Mouse (Mus musculus) 416B (cell line): ENCODE data around the gene Serinc5.

ENCODE experiments used
- DNase-seq: peaks from one replicate; pipeline ENCODE4 v3.0.0; 2011; ENCODE audit warnings: low read depth

Serinc5 gene

DNA sequence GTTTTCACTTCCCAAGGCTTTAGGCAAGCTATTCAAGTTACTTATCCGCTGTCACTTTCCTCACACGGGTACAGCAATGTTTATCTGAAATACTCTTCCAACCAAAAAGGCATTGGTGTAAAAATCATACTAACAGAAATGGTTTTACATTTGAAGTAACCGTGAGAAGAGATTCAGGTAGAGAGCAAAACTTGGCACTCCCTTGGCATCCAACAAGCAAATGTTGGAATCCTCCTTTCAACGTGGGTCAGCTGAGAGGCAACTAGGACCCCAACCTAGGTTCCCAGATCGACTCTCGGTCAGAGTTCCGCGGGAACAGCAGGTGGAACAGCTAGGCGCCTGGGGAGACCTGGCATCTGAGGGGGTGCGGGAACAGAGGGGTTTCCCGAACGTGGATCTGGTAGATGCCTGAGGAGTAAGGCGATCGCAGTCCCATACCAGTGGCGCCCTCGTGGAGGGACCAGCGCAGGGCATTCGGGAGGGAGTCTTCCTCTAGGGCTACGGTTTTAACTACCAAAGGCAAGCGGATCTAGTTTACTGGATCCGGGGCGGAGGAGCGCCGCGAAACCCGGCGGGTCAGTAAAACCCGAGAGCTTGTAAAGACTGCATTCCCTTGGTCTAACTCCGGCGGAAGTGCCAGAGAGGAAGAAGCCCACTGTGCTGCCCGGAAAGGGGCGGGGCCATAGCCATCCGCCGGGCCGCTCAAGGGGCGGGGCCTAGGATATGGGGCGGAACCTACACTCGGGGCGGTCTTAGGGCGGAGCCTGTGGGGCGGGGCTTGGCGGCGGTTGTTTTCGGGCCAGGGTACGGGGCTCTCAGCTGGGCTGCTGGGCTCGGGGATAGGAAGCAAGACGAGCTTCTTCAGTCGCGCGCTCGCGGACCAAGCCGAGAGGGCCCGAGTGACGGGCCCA, at the start of gene Serinc5:
Gene Serinc5 (plus strand): TSS at position 781 of the 911 bp plus-strand sequence.
- DNase-seq, result no peak

GRCm38 (mm10) chr13:92576072-92576471, 34.8 kb upstream of the Serinc5 start, which contains the start of gene Spz1:
Gene Spz1 (minus strand): TSS chr13:92576172.
- DNase-seq, result no peak

DNA sequence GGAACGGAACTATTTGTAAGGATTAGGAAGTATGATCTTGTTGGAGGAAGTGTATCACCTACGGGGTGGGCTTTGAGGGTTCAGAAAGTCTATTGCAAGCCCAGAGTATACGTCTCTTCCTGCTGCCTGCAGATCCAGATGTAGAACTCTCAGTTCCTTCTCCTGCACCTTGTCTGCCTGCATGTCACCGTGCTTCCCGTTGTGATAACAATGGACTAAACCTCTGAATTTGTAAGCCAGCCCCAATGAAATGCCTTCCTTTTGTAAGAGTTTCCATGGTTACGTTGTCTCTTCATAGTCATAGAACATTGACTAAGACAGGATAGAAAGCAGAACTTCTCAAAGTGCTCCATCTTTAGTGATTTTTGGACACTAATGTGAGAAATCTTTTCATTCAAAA, 34.2 kb upstream of the Serinc5 start:
- peak; percentile 4 for DNase-seq

GRCm38 (mm10) chr13:92578210-92578609, 32.7 kb upstream of the Serinc5 start:
- DNase-seq, result no peak

DNA sequence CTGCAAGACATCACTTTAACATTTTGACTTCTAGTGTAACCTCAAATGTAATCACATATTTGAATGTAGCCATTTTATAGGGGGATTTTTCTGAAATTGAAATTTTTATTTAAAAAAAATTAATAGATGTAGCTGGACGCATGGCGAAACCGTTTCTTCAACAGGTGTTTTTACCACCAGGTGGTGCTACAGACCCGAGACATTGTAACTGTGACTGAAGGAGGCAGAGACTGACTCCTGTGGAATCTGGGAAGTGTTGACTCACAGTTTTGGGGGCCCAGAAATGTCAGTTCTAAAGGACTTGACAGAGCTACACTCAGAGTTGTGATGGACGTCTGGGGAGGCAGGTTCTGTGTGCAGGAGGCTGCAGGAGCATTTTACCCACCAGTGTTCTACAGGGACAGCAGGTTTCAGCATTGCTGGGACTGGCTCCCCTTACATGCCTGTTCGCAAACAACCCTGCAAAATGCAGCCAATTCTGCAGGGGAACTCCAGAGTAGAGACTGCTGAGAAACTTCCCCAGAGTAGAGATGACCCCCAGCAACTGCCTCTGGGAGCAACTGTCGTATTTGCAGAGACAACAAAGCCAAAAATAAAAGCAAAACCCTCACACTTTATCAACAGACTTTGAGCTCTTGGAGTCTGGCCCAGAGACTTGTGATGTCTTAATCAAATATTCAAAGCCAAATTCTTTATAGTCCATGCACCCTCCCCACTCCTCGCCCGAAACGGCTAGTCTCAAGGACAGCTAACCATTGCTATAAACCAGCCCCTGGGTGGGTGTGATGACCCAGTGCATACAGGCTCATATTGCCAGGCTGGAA, 30.5 kb upstream of the Serinc5 start:
- peak; percentile 64 for DNase-seq

- no peak for DNase-seq
Observed at GRCm38 (mm10) chr13:92584094-92584717, 26.7 kb upstream of the Serinc5 start.

DNA sequence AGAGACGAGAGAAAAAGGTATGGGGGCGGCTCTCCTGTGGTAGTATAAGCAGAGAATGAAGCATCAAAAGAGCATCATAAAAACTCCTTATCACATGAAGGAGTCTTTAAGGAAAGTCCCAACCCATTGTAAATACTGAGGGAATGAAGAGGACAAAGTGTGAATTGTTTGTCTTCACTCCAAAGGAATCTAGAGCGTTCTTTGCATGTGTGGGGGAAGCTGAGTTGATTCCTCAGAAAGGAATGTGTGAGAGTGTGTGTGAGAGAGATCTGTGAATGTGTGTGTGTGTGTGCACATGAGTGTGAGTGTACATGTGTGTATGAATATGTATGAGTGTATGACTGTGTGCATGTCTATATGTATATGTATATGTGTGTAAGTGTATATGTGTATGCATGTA, 22.2 kb upstream of the Serinc5 start:
- no peak for DNase-seq

GRCm38 (mm10) chr13:92589255-92589654, 21.6 kb upstream of the Serinc5 start:
- DNase-seq, result no peak

DNA sequence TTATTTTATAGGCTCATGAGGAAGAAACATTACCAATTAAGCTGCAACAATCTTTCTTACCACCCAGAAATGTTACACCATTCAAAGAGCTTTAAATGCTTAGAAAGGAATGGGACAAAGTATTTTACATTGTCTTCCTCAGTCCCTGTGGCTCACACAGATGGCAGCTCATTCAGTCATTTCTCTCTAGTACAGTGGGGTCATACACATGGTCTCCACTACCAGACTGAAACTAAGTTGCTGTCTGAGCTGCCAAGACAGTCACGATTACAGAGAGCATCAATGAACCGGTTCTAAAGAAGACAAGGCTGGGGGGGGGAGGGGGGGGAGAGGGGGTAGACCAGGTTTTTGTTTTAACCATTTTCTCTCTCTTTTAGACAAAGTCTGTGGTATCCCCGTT, 19.7 kb upstream of the Serinc5 start:
- DNase-seq, result no peak

GRCm38 (mm10) chr13:92592268-92592785, 18.6 kb upstream of the Serinc5 start:
- no peak for DNase-seq

- peak; percentile 12 for DNase-seq
Observed at GRCm38 (mm10) chr13:92592786-92593635, 17.9 kb upstream of the Serinc5 start.

GRCm38 (mm10) chr13:92593731-92594396, 17.0 kb upstream of the Serinc5 start:
- DNase-seq, result no peak

DNA sequence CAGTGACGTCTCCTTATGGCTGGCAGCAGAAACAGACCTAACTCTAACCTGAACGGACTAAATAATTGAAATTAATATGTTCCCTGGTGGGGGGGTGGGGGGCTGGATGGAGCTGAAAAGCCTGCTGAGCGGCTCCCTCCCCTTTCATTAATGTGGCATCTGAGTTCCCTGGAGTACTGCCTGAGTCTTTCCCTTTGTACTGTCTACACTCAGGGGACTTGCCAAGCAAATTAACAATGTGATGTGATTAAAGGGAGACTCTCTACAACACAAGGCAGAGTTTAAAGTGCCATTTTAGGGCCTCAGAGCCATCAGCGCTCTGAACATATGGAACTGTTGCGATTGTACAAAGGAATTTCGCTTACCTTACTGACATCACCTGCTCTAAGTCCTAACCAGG, 16.4 kb upstream of the Serinc5 start:
- no peak for DNase-seq

GRCm38 (mm10) chr13:92594907-92595306, 16.0 kb upstream of the Serinc5 start:
- DNase-seq, result no peak

- DNase-seq, result no peak
Observed at GRCm38 (mm10) chr13:92595424-92595823, 15.5 kb upstream of the Serinc5 start.

DNA sequence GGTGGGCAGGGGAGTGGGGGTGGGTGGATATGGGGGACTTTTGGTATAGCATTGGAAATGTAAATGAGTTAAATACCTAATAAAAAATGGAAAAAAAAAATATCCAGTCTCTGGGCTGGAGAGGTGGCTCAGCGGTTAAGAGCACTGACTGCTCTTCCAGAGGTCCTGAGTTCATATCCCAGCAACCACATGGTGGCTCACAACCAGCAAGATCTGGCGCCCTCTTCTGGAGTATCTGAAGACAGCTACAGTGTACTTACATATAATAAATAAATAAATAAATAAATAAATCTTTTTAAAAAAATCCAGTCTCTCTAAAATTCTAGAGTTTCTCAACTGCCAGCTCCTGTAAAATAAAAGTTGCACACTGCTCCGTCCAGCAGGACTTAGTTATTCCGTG, 5.6 kb upstream of the Serinc5 start:
- peak; percentile 37 for DNase-seq

GRCm38 (mm10) chr13:92609486-92610310, 1.2 kb upstream of the Serinc5 start:
- DNase-seq, result no peak

- no peak for DNase-seq
Observed at GRCm38 (mm10) chr13:92611254-92611784, 428 bp downstream of the Serinc5 start.

- no peak for DNase-seq
Observed at GRCm38 (mm10) chr13:92611917-92612316, 1.0 kb downstream of the Serinc5 start.
